Mouse (Mus musculus) neural tube, embryonic 12.5 days (tissue): ENCODE measurements around the gene Samd4b. TPM values are rescaled to one million over a fixed set of nuclear protein-coding genes. Genes with fewer than 3 reads are reported as not detected.

ENCODE experiments used
- ATAC-seq: fragments of 200-750 bp; cut with Nextera tagmentation; 2 replicates; pipeline ENCODE4 v1.8.0; 2017; ENCODE audit warnings: low read depth, mild to moderate bottlenecking, moderate TSS enrichment, moderate library complexity; ENCODE audit not compliant: low FRiP score
- H3K27ac ChIP-seq: fragments of 300-500 bp; sonication (generic); 2 replicates; pipeline ENCODE4 v1.5.1; 2016
- H3K27me3 ChIP-seq: fragments of 300-500 bp; sonication (generic); replicated peaks from 2 replicates; pipeline ENCODE4 v1.6.1; 2016; ENCODE audit warnings: mild to moderate bottlenecking
- H3K36me3 ChIP-seq: fragments of 300-500 bp; sonication (generic); 2 replicates; pipeline ENCODE4 v1.6.1; 2016; ENCODE audit warnings: mild to moderate bottlenecking
- H3K4me1 ChIP-seq: fragments of 300-500 bp; sonication (generic); 2 replicates; pipeline ENCODE4 v1.6.1; 2016
- H3K4me2 ChIP-seq: fragments of 300-500 bp; sonication (generic); replicated peaks from 2 replicates; pipeline ENCODE4 v1.6.1; 2016; ENCODE audit warnings: mild to moderate bottlenecking
- H3K4me3 ChIP-seq: fragments of 300-500 bp; sonication (generic); 2 replicates; pipeline ENCODE4 v1.5.1; 2016
- H3K9ac ChIP-seq: fragments of 300-500 bp; sonication (generic); 2 replicates; pipeline ENCODE4 v1.6.1; 2016; ENCODE audit warnings: mild to moderate bottlenecking
- H3K9me3 ChIP-seq: fragments of 300-500 bp; sonication (generic); 2 replicates; pipeline ENCODE4 v1.6.1; 2016; ENCODE audit warnings: mild to moderate bottlenecking
- WGBS: fragments of 180-500 bp; shearing (Covaris S2); methylation state at CpG from one replicate; pipeline ENCODE4 v1.1.7; 2016; 5-methylcytosine and 5-hydroxymethylcytosine counted together
- microRNA-seq: library from miRNA; unstranded; fragments of <30 nt; microRNA quantifications from one replicate; pipeline ENCODE4, GENCODE M21; 2017
- polyA plus RNA-seq: library from polyadenylated mRNA; unstranded; fragments of >200 nt; fragmentation: Nextera tagmentation; extraction: Ambion mirVana; gene quantifications from 2 replicates; pipeline ENCODE4 v1.2.1, GENCODE M21; 2016

Samd4b gene
- polyA plus RNA-seq, 1 experiment from 2014 or later, result 35.0 TPM

DNA sequence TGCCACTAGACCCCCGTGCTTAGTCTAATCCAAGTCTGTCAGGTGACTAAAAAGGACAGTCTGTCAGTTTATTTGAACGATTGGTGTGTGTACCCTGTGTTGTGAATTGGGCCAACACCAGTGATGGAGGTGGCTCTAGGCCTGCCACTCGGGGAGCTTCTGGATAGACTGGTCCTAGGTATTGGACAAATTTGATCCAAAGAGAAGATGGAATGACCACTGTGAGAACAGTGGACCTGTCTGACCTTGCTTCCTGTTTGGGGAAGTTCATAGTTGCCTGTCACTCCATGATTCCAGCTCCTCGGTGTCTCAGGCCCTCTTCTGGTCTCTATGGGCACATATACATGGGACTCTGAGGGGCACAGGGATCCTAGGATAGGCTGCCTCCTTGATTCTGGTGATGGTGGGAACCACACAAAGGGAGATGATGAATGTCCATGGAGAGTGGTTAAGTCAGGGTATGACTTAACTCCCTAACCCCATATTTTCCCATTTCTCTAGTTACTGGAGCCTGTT lies 246.2 kb downstream of the Samd4b start:
- Histone ChIP-seq H3K27ac (no peak overlapping the region), H3K4me1 (peaks cover 18% of the 10 kb centered on the region), H3K4me3 (peak overlapping the region; percentile 92), H3K4me2 (peak overlapping the region; percentile 95), H3K9me3 (no peaks in the 10 kb centered on the region), H3K36me3 (peaks cover 31% of the 10 kb centered on the region), H3K27me3 (no peaks in the 10 kb centered on the region), H3K9ac (peak overlapping the region; percentile 96)
- ATAC-seq, result no peak
- WGBS, result 52% methylated on average over 4 of the region's 4 CpGs

DNA sequence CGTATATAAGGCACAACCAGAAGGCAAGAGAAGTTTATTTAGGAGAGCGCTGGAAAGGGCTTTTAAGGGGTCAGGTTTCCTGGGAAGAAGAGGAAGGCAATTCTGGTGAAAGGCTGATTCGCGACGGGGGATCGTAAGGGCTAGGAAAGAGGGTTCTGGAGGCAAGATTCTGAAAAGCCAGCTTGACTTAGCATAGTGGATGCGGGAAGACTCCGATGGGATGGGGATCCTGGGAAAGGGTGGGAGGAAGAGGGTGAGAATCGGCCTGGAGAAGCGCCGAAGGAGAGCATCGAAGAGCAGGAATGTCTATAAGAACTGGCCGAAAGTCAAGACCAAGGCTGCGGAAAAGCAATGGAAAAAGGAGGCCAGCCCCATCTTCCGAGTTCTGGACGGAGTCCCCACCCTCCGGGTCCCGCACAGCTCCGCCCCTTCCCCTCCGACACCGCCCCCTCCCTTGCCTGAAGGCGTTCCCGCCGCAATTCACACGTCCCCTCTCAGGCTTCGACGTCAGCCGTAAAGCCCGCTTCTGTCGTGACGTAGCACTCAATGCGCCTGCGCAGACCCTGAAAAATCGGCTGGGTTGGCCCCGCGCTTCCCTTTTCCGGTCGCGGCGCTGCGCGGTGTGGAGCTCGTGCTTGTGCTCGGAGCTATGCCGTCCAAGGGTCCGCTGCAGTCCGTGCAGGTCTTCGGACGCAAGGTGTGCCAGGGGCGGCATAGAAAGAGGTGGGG lies 247.6 kb downstream of the Samd4b start, which contains the start of gene Rps16:
Gene Rps16, plus strand, starts transcription at position 498 of the 729 bp plus-strand sequence.
- under 1% methylated on average over 50 of the region's 50 CpGs for WGBS
- peak within 1 kb of the TSS; percentile 96 for H3K9ac ChIP-seq
- peak within 1 kb of the TSS; percentile 95 for H3K4me2 ChIP-seq
- H3K27ac ChIP-seq, result peak within 1 kb of the TSS; percentile 60
- H3K4me3 ChIP-seq, result peak within 1 kb of the TSS; percentile 92
- no peaks in the 10 kb centered on the region for H3K9me3 ChIP-seq
- ATAC-seq, result peak; percentile 93
- peaks cover 18% of the 10 kb centered on the region for H3K4me1 ChIP-seq
- peaks cover 29% of the 10 kb centered on the region for H3K36me3 ChIP-seq
- H3K27me3 ChIP-seq, result no peaks in the 10 kb centered on the region

Small RNAs within 50 kb of the gene (microRNA-seq; reads per million reads assigned to microRNA genes)
- not detected for gene Mir7049

Other genes with a start within 250 kb of the Samd4b start
- gene Rps16, start 247.5 kb downstream of the Samd4b start, polyA plus RNA-seq, result 540 and 574 TPM in 2 replicates
- gene Plekhg2, start 225.5 kb downstream of the Samd4b start, polyA plus RNA-seq, result 58.9 and 63.3 TPM in 2 replicates
- gene Zfp36, start 217.9 kb downstream of the Samd4b start, polyA plus RNA-seq, result 5.6 and 6.5 TPM in 2 replicates
- 42.9 and 43.9 TPM in 2 replicates for gene Med29, start 205.4 kb downstream of the Samd4b start, polyA plus RNA-seq
- 85.3 and 87.8 TPM in 2 replicates for gene Paf1, start 205.2 kb downstream of the Samd4b start, polyA plus RNA-seq
- gene Gmfg, start 160.7 kb downstream of the Samd4b start, polyA plus RNA-seq, result 6.6 and 8.1 TPM in 2 replicates
- gene Lrfn1, start 146.2 kb downstream of the Samd4b start, polyA plus RNA-seq, result 16.6 and 18.8 TPM in 2 replicates
- gene Ifnl2, start 87.7 kb downstream of the Samd4b start, polyA plus RNA-seq, result not detected in 2 replicates
- not detected in 2 replicates for gene Ifnl3, start 75.3 kb downstream of the Samd4b start, polyA plus RNA-seq
- gene Sycn, start 57.3 kb downstream of the Samd4b start, polyA plus RNA-seq, result not detected in 2 replicates
- not detected in 2 replicates for gene Nccrp1, start 50.9 kb downstream of the Samd4b start, polyA plus RNA-seq
- 29.3 and 31.7 TPM in 2 replicates for gene Pak4, start within 50 bp of the Samd4b start, polyA plus RNA-seq
- gene Acp7, start 33.2 kb upstream of the Samd4b start, polyA plus RNA-seq, result not detected in 2 replicates
- 4.7 and 6.1 TPM in 2 replicates for gene Fbxo27, start 94.7 kb upstream of the Samd4b start, polyA plus RNA-seq
- gene Fbxo17, start 118.7 kb upstream of the Samd4b start, polyA plus RNA-seq, result 7.6 and 9.3 TPM in 2 replicates
- 123 and 127 TPM in 2 replicates for gene Mrps12, start 143.7 kb upstream of the Samd4b start, polyA plus RNA-seq
- 28.6 and 32.0 TPM in 2 replicates for gene Sars2, start 143.8 kb upstream of the Samd4b start, polyA plus RNA-seq
- 9.7 and 10.4 TPM in 2 replicates for gene Ccer2, start 158.0 kb upstream of the Samd4b start, polyA plus RNA-seq
- 86.4 and 89.1 TPM in 2 replicates for gene Sirt2, start 168.6 kb upstream of the Samd4b start, polyA plus RNA-seq
- 51.5 and 52.4 TPM in 2 replicates for gene Nfkbib, start 169.4 kb upstream of the Samd4b start, polyA plus RNA-seq
- 2.8 TPM in 2 replicates for gene Rinl, start 190.8 kb upstream of the Samd4b start, polyA plus RNA-seq
- 264 and 338 TPM in 2 replicates for gene Hnrnpl, start 210.4 kb upstream of the Samd4b start, polyA plus RNA-seq
- 82.2 and 89.2 TPM in 2 replicates for gene Ech1, start 227.1 kb upstream of the Samd4b start, polyA plus RNA-seq
- gene Lgals4, start 235.7 kb upstream of the Samd4b start, polyA plus RNA-seq, result 4.6 and 4.9 TPM in 2 replicates